Mouse (Mus musculus) thymus, adult 2 months (tissue): ENCODE measurements around the gene Hs6st2. TPM values are rescaled to one million over a fixed set of nuclear protein-coding genes. Genes with fewer than 3 reads are reported as not detected.

Experiments
- DNase-seq: peaks from one replicate; pipeline ENCODE4 v3.0.0; 2021
- H3K27ac ChIP-seq: fragments of 200-500 bp; 2 replicates; pipeline ENCODE4 v1.5.1; 2012; ENCODE audit warnings: low read length, control low read depth; ENCODE audit not compliant: control insufficient read depth, insufficient read depth
- H3K27me3 ChIP-seq: fragments of 200-500 bp; 2 replicates; pipeline ENCODE4 v1.6.1; 2012; ENCODE audit warnings: mild to moderate bottlenecking, low read length, moderate library complexity, mixed read lengths; ENCODE audit not compliant: control insufficient read depth, insufficient read depth
- H3K36me3 ChIP-seq: fragments of 200-500 bp; 2 replicates; pipeline ENCODE4 v1.6.1; 2012; ENCODE audit warnings: mild to moderate bottlenecking, low read length, moderate library complexity; ENCODE audit not compliant: control insufficient read depth, insufficient read depth
- H3K4me1 ChIP-seq: fragments of 200-500 bp; replicated peaks from 2 replicates; pipeline ENCODE4 v1.6.1; 2012; ENCODE audit warnings: low read length; ENCODE audit not compliant: control insufficient read depth, insufficient read depth
- H3K4me3 ChIP-seq: fragments of 200-500 bp; 2 replicates; pipeline ENCODE4 v1.5.1; 2012; ENCODE audit warnings: mild to moderate bottlenecking, low read length, control low read depth, moderate library complexity; ENCODE audit not compliant: control insufficient read depth, insufficient read depth
- CTCF ChIP-seq: fragments of 200-500 bp; IDR thresholded peaks from 2 replicates; pipeline ENCODE4 v1.5.1; 2012; ENCODE audit warnings: mild to moderate bottlenecking, control low read depth, low read length, moderate library complexity, borderline replicate concordance; ENCODE audit not compliant: control insufficient read depth, poor library complexity, insufficient read depth; ENCODE audit errors: extremely low read depth
- POLR2A ChIP-seq: fragments of 200-500 bp; IDR thresholded peaks from 2 replicates; pipeline ENCODE4 v1.6.1; 2012; ENCODE audit warnings: mild to moderate bottlenecking, low read length, control low read depth, moderate library complexity; ENCODE audit not compliant: control insufficient read depth, poor library complexity, insufficient read depth; ENCODE audit errors: extremely low read depth
- WGBS: fragments of 180-500 bp; shearing (Covaris S2); methylation state at CpG from one replicate; pipeline ENCODE4 v1.1.7; 2018; 5-methylcytosine and 5-hydroxymethylcytosine counted together
- polyA plus RNA-seq: library from polyadenylated mRNA; depleted of rRNA; stranded (reverse); fragments of >200 nt; gene quantifications from 2 replicates; pipeline ENCODE4 v1.2.3, GENCODE M21; 2012; rRNA removed

Gene Hs6st2
- polyA plus RNA-seq, 1 experiment: 0.12 TPM

- no peaks in the 10 kb centered on the region for H3K36me3 ChIP-seq
- no peaks in the 10 kb centered on the region for H3K4me1 ChIP-seq
- DNase-seq: no peak
- no peaks in the 10 kb centered on the region for H3K27me3 ChIP-seq
- 46% methylated on average over 5 of the region's 5 CpGs for WGBS
- no peak overlapping the region for H3K4me3 ChIP-seq
- no peak overlapping the region for H3K27ac ChIP-seq
- no peak for TF ChIP-seq POLR2A
These were observed 309.0 kb downstream of the Hs6st2 start for GRCm38 (mm10) chrX:51372477-51373239.

GRCm38 (mm10) chrX:51349682-51350081 is 332.0 kb downstream of the Hs6st2 start:
- 100% methylated on average over 1 of the region's 1 CpGs for WGBS
- H3K36me3 ChIP-seq: no peaks in the 10 kb centered on the region
- no peak overlapping the region for H3K4me3 ChIP-seq
- no peaks in the 10 kb centered on the region for H3K27me3 ChIP-seq
- H3K27ac ChIP-seq: no peak overlapping the region
- no peak for TF ChIP-seq CTCF
- TF ChIP-seq POLR2A: no peak
- H3K4me1 ChIP-seq: no peaks in the 10 kb centered on the region
- no peak for DNase-seq

- H3K4me1 ChIP-seq: no peaks in the 10 kb centered on the region
- TF ChIP-seq CTCF: no peak
- TF ChIP-seq POLR2A: no peak
- H3K36me3 ChIP-seq: no peaks in the 10 kb centered on the region
- no peaks in the 10 kb centered on the region for H3K27me3 ChIP-seq
- WGBS: 94% methylated on average over 3 of the region's 3 CpGs
- H3K27ac ChIP-seq: no peak overlapping the region
- no peak overlapping the region for H3K4me3 ChIP-seq
- DNase-seq: no peak
These were observed 338.1 kb downstream of the Hs6st2 start for GRCm38 (mm10) chrX:51343595-51343994.

Other genes with a start within 250 kb of the Hs6st2 start
- gene Usp26, start 119.4 kb upstream of the Hs6st2 start, polyA plus RNA-seq: not detected in 2 replicates